Mouse (Mus musculus): Measurements from ENCODE around the gene Has3. TPM values are rescaled to one million over a fixed set of nuclear protein-coding genes. Genes with fewer than 3 reads are reported as not detected.

Has3 gene
- polyA plus RNA-seq, 1 experiment: 0.52 TPM

DNA sequence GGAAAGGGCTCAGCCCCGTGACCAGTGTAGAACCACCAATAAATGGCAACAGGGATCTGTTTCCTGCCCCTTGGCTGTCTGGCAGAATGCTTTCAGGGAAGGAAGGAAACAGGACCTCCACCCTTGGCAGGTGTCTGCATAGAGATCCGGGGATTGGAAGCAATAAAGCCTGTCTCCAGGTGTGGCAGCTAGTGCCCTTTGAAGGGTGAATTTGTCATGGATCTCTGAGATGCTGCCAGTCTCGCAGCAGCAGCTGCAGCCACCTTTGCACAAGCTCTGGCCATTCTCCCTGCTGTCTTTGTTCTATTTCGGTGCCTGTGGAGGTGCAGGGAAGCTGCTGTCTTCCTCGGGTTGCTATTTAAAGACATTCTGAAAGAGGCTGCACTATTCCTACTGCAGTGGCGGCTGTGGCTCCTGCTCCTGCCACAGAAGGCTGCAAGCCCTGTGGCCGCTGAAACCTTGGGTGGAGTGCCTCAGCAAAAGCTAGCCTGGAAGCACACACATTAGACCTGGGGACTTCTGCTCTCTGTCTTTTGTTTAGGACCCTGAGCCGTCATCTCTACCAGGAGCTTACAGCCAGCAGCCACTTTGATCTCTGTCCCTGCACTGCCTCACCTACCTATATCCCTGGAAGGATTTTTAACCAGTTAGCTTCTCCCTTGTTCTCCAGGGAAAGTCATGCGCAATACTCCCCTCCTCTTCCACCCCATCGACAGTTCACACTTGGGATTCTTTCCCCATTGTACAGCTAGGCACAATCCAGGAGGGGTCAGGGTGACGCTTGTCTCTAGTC lies 30.6 kb upstream of the Has3 start:
- Histone ChIP-seq H3K36me3 (ENCODE audit: control insufficient read depth, insufficient read depth, low read length) (no peaks in the 10 kb centered on the region), H3K27me3 (ENCODE audit: control insufficient read depth, insufficient read depth, low read length) (no peaks in the 10 kb centered on the region), H3K4me3 (ENCODE audit: low read depth, low read length) (no peak overlapping the region), H3K4me1 (ENCODE audit: control insufficient read depth, insufficient read depth, insufficient read length, low read length) (peaks cover 4% of the 10 kb centered on the region; the same call in 1 of the 2 replicates), H3K27ac (ENCODE audit: insufficient read depth, low read depth, low read length) (0 out of 2 replicates have a peak overlapping the region, but pooled peaks have one; percentile 11)
- 38% methylated on average over 11 of the region's 11 CpGs for WGBS
- no peak for TF ChIP-seq CTCF (IDR thresholded peaks at IDR 0.05; ENCODE audit: extremely low read depth, insufficient read length, insufficient replicate concordance, low read depth, low read length)
- TF ChIP-seq POLR2A (IDR thresholded peaks at IDR 0.05; ENCODE audit: low read depth, low read length): no peak

DNA sequence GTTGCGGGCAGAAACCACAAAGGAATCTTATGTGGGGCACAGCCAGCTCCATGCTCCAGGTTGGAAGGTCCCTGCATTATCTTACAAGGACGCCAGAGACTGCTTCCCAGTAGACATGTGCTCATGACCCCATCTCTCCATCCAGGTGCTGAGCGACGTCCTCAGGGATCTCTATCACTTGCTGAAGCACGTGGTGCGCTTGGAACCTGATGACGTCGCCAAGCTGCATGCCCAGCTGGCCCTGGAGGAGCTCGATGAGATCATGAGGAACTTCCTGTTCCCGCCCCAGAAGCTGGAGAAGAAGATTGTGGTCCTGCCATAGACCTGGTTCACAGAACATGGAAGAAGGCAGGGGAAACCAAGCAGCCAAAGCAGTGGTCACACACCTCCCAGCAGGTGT lies 20.0 kb upstream of the Has3 start:
- no peaks in the 10 kb centered on the region; the same call in 1 of the 2 replicates for H3K36me3 ChIP-seq (ENCODE audit: control insufficient read depth, insufficient read depth, low read length)
- WGBS: 77% methylated on average over 10 of the region's 10 CpGs
- TF ChIP-seq CTCF (IDR thresholded peaks at IDR 0.05; ENCODE audit: extremely low read depth, insufficient read length, insufficient replicate concordance, low read depth, low read length) (no peak), POLR2A (IDR thresholded peaks at IDR 0.05; ENCODE audit: low read depth, low read length) (no peak)
- no peaks in the 10 kb centered on the region for H3K4me1 ChIP-seq (ENCODE audit: control insufficient read depth, insufficient read depth, insufficient read length, low read length)
- no peak overlapping the region for H3K27ac ChIP-seq (ENCODE audit: insufficient read depth, low read depth, low read length)
- H3K4me3 ChIP-seq (ENCODE audit: low read depth, low read length): no peak overlapping the region
- H3K27me3 ChIP-seq (ENCODE audit: control insufficient read depth, insufficient read depth, low read length): no peaks in the 10 kb centered on the region

DNA sequence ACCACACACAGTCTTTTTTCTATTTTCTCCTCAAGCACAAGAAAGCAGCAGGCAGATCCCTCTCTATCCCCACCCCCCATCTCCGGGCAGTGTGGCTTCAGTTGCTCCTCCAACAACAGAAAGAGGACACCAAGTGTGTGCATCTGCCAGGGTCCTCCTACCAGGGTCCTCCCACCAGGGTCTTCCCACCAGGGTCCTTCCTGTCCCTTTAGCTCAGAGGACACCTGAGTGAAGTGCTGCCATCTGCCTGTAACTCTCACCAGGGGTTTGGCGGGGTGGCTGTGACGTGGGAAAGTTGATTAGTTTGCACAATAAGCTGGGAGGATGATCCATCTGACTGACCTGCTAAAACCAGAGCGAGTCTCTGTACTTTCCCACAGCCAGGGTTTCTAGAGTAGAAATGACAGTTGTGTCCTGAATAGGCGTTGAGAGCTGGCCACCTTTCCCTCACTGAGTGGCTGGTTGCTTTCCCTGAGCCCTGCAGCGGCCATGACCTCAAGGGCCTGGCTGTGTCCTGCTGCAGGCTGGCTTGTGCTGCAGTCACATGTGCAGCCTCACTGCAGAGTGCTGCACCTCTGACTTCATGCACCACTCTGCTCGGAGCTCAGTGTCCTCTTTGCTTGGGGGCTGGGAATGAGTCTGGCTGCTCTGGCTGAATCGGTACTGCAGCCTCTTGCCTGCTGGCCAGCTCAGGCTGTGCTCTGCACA lies 15.4 kb upstream of the Has3 start:
- TF ChIP-seq POLR2A (IDR thresholded peaks at IDR 0.05; ENCODE audit: low read depth, low read length) (no peak), CTCF (IDR thresholded peaks at IDR 0.05; ENCODE audit: extremely low read depth, insufficient read length, insufficient replicate concordance, low read depth, low read length) (no peak)
- H3K27me3 ChIP-seq (ENCODE audit: control insufficient read depth, insufficient read depth, low read length): no peaks in the 10 kb centered on the region
- H3K4me3 ChIP-seq (ENCODE audit: low read depth, low read length): no peak overlapping the region
- no peak overlapping the region for H3K27ac ChIP-seq (ENCODE audit: insufficient read depth, low read depth, low read length)
- H3K4me1 ChIP-seq (ENCODE audit: control insufficient read depth, insufficient read depth, insufficient read length, low read length): no peaks in the 10 kb centered on the region
- no peaks in the 10 kb centered on the region for H3K36me3 ChIP-seq (ENCODE audit: control insufficient read depth, insufficient read depth, low read length)
- WGBS: 74% methylated on average over 8 of the region's 8 CpGs

DNA sequence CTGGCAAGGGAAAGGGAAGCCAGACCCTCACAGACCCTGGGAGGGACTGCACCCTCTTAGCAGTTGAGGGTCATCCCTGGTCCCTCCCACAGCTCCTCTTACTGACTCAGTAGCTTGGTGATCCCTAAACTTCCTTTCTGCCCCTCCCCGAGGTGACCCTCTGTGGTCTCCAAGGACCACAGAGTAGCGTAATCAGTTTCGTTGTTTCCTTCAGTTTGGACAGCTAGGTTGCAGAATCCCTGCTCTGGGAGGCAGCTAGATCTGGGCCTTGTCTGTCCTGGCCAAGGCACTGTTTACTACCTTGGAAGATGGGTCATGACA lies 14.8 kb upstream of the Has3 start:
- 74% methylated on average over 3 of the region's 3 CpGs for WGBS
- Histone ChIP-seq H3K27me3 (ENCODE audit: control insufficient read depth, insufficient read depth, low read length) (no peaks in the 10 kb centered on the region), H3K27ac (ENCODE audit: insufficient read depth, low read depth, low read length) (no peak overlapping the region), H3K36me3 (ENCODE audit: control insufficient read depth, insufficient read depth, low read length) (no peaks in the 10 kb centered on the region), H3K4me3 (ENCODE audit: low read depth, low read length) (no peak overlapping the region), H3K4me1 (ENCODE audit: control insufficient read depth, insufficient read depth, insufficient read length, low read length) (no peaks in the 10 kb centered on the region)
- no peak for TF ChIP-seq POLR2A (IDR thresholded peaks at IDR 0.05; ENCODE audit: low read depth, low read length)
- TF ChIP-seq CTCF (IDR thresholded peaks at IDR 0.05; ENCODE audit: extremely low read depth, insufficient read length, insufficient replicate concordance, low read depth, low read length): no peak

GRCm38 (mm10) chr8:106862845-106863244 lies 7.2 kb upstream of the Has3 start:
- 66% methylated on average over 10 of the region's 10 CpGs for WGBS
- TF ChIP-seq POLR2A (IDR thresholded peaks at IDR 0.05; ENCODE audit: low read depth, low read length): no peak
- no peak for TF ChIP-seq CTCF (IDR thresholded peaks at IDR 0.05; ENCODE audit: extremely low read depth, insufficient read length, insufficient replicate concordance, low read depth, low read length)
- Histone ChIP-seq H3K4me3 (ENCODE audit: low read depth, low read length) (no peak overlapping the region), H3K27ac (ENCODE audit: insufficient read depth, low read depth, low read length) (no peak overlapping the region), H3K4me1 (ENCODE audit: control insufficient read depth, insufficient read depth, insufficient read length, low read length) (no peaks in the 10 kb centered on the region), H3K36me3 (ENCODE audit: control insufficient read depth, insufficient read depth, low read length) (no peaks in the 10 kb centered on the region), H3K27me3 (ENCODE audit: control insufficient read depth, insufficient read depth, low read length) (no peaks in the 10 kb centered on the region)

- WGBS: 69% methylated on average over 9 of the region's 9 CpGs
- no peak overlapping the region for H3K27ac ChIP-seq (ENCODE audit: insufficient read depth, low read depth, low read length)
- TF ChIP-seq POLR2A (IDR thresholded peaks at IDR 0.05; ENCODE audit: low read depth, low read length): no peak
- no peak for TF ChIP-seq CTCF (IDR thresholded peaks at IDR 0.05; ENCODE audit: extremely low read depth, insufficient read length, insufficient replicate concordance, low read depth, low read length)
- H3K4me3 ChIP-seq (ENCODE audit: low read depth, low read length): no peak overlapping the region
- H3K36me3 ChIP-seq (ENCODE audit: control insufficient read depth, insufficient read depth, low read length): no peaks in the 10 kb centered on the region
- no peaks in the 10 kb centered on the region for H3K4me1 ChIP-seq (ENCODE audit: control insufficient read depth, insufficient read depth, insufficient read length, low read length)
- peaks cover 16% of the 10 kb centered on the region for H3K27me3 ChIP-seq (ENCODE audit: control insufficient read depth, insufficient read depth, low read length)
Observed at GRCm38 (mm10) chr8:106865354-106865753, 4.7 kb upstream of the Has3 start.

All from small intestine, adult 2 months (tissue).